Comparison of ENCODE assay signal across 8 mouse cellular contexts in genomic region chr8:61247270-61248025, GRCm38 (mm10). TPM values are rescaled to one million over a fixed set of nuclear protein-coding genes. Genes with fewer than 3 reads are reported as not detected.
DNase-seq lines count a peak whose midpoint lies in the region; ATAC-seq lines count a peak whose summit lies in the region.

No protein-coding gene starts in this region.

- H3K27me3 ChIP-seq in kidney, embryonic 15.5 days = no peaks in the 10 kb centered on the region
- H3K27me3 ChIP-seq in forebrain, embryonic 10.5 days (ENCODE audit: poor library complexity, severe bottlenecking) = no peaks in the 10 kb centered on the region
- H3K27me3 ChIP-seq in hindbrain, embryonic 10.5 days (ENCODE audit: insufficient read depth, poor library complexity, severe bottlenecking) = no peaks in the 10 kb centered on the region
- no peaks in the 10 kb centered on the region for H3K27me3 ChIP-seq in midbrain, embryonic 16.5 days (ENCODE audit: control insufficient read depth, insufficient read depth, low read depth, low read length)

- H3K4me3 ChIP-seq in kidney, embryonic 15.5 days (replicated peaks) = no peak overlapping the region
- H3K4me3 ChIP-seq in forebrain, embryonic 10.5 days = no peak overlapping the region
- H3K4me3 ChIP-seq in hindbrain, embryonic 10.5 days = no peak overlapping the region
- no peak overlapping the region for H3K4me3 ChIP-seq in midbrain, embryonic 16.5 days (ENCODE audit: low read depth, low read length)

- peaks cover 11% of the 10 kb centered on the region for H3K4me1 ChIP-seq in kidney, embryonic 15.5 days
- peaks cover 23% of the 10 kb centered on the region for H3K4me1 ChIP-seq in forebrain, embryonic 10.5 days
- H3K4me1 ChIP-seq in hindbrain, embryonic 10.5 days (replicated peaks) = peaks cover 18% of the 10 kb centered on the region
- H3K4me1 ChIP-seq in midbrain, embryonic 16.5 days (ENCODE audit: control insufficient read depth, insufficient read depth, low read length) = no peaks in the 10 kb centered on the region

- 66% methylated on average over 13 of the region's 13 CpGs for WGBS in kidney, embryonic 15.5 days
- 53% methylated on average over 13 of the region's 13 CpGs for WGBS in forebrain, embryonic 10.5 days
- 60% methylated on average over 13 of the region's 13 CpGs for WGBS in hindbrain, embryonic 10.5 days
- 49% methylated on average over 13 of the region's 13 CpGs for WGBS in midbrain, embryonic 16.5 days

- no peak overlapping the region for H3K9ac ChIP-seq in kidney, embryonic 15.5 days
- H3K9ac ChIP-seq in midbrain, embryonic 16.5 days (ENCODE audit: low read depth, low read length) = no peak overlapping the region

- H3K4me2 ChIP-seq in kidney, embryonic 15.5 days = no peak overlapping the region
- no peak overlapping the region for H3K4me2 ChIP-seq in midbrain, embryonic 16.5 days (ENCODE audit: low read length)

- peak overlapping the region; percentile 49 for H3K27ac ChIP-seq in kidney, embryonic 15.5 days
- peak overlapping the region; percentile 78 for H3K27ac ChIP-seq in forebrain, embryonic 10.5 days
- H3K27ac ChIP-seq in hindbrain, embryonic 10.5 days = peak overlapping the region; percentile 85
- H3K27ac ChIP-seq in midbrain, embryonic 16.5 days (ENCODE audit: low read length) = no peak overlapping the region

- peak; percentile 84 for ATAC-seq in kidney, embryonic 15.5 days (replicated peaks; ENCODE audit: low FRiP score)
- peak; percentile 41; the same call in 1 of the 2 replicates for ATAC-seq in midbrain, embryonic 16.5 days

- intact Hi-C loops in gastrocnemius, postnatal 14 days (cut with DNase I; ENCODE audit: low total_unique reads) = no loop called here

- no peak for DNase-seq in kidney, adult 8-10 months
- peak; percentile 45 for DNase-seq in forebrain, embryonic 10.5 days (ENCODE audit: extremely low spot score, low spot score)
- DNase-seq in hindbrain, embryonic 10.5 days (ENCODE audit: low spot score) = peak; percentile 59
- DNase-seq in gastrocnemius, postnatal 14 days = no peak
- no peak for DNase-seq in ovary, adult 18-20 months (ENCODE audit: low spot score)
- no peak for DNase-seq in right cerebral cortex, postnatal 25 days

- peaks cover 8% of the 10 kb centered on the region for H3K9me3 ChIP-seq in kidney, embryonic 15.5 days (replicated peaks)
- peaks cover 59% of the 10 kb centered on the region for H3K9me3 ChIP-seq in forebrain, embryonic 10.5 days
- peaks cover 34% of the 10 kb centered on the region for H3K9me3 ChIP-seq in hindbrain, embryonic 10.5 days
- H3K9me3 ChIP-seq in midbrain, embryonic 16.5 days (replicated peaks; ENCODE audit: control insufficient read depth, low read length, poor library complexity, severe bottlenecking) = 0 out of 2 replicates have a peak, but pooled peaks cover 2% of the 10 kb centered on the region

- peaks cover 32% of the 10 kb centered on the region for H3K36me3 ChIP-seq in kidney, embryonic 15.5 days
- peaks cover 66% of the 10 kb centered on the region for H3K36me3 ChIP-seq in forebrain, embryonic 10.5 days (replicated peaks)
- peaks cover 64% of the 10 kb centered on the region for H3K36me3 ChIP-seq in hindbrain, embryonic 10.5 days
- 0 out of 2 replicates have a peak, but pooled peaks cover 2% of the 10 kb centered on the region for H3K36me3 ChIP-seq in midbrain, embryonic 16.5 days (ENCODE audit: control insufficient read depth, insufficient read depth, low read length)

RNA-seq across cellular contexts. Expression of gene Sh3rf1, which starts 23.8 kb away (rescaled TPM):
- polyA plus RNA-seq in kidney, embryonic 15.5 days (2015; fragmentation: Nextera tagmentation; extraction: Ambion mirVana) = 21.4 and 22.4 TPM in 2 replicates
- polyA plus RNA-seq in forebrain, embryonic 10.5 days (2016; fragmentation: Nextera tagmentation; extraction: Ambion mirVana) = 18.1 and 18.2 TPM in 2 replicates
- polyA plus RNA-seq in hindbrain, embryonic 10.5 days (2016; fragmentation: Nextera tagmentation; extraction: Ambion mirVana) = 17.2 and 20.3 TPM in 2 replicates
- 32.1 and 34.7 TPM in 2 replicates for polyA plus RNA-seq in midbrain, embryonic 16.5 days (2015; fragmentation: Nextera tagmentation; extraction: Ambion mirVana)
- 1 to 10 TPM; 2.8 to 3.4 TPM for total RNA-seq in gastrocnemius, postnatal 14 days (2021)

Comparison
In these comparisons a context has a peak if more than half of its experiments do, and no peak if none do; other contexts are left out.
1. DNase-seq: peak in forebrain, embryonic 10.5 days (single experiment) and hindbrain, embryonic 10.5 days (single experiment); none in kidney, adult 8-10 months (0 of 2), gastrocnemius, postnatal 14 days (single experiment), ovary, adult 18-20 months (single experiment) and right cerebral cortex, postnatal 25 days (single experiment).